Mouse (Mus musculus): ENCODE results near the gene Myog. TPM values are rescaled to one million over a fixed set of nuclear protein-coding genes. Genes with fewer than 3 reads are reported as not detected.

The Myog gene
- polyA plus RNA-seq, 1 experiment from 2014 or later: 0.11 TPM

GRCm38 (mm10) chr1:134333371-134334110 is 43.8 kb downstream of the Myog start:
- no peaks in the 10 kb centered on the region for H3K4me1 ChIP-seq
- no peak overlapping the region for H3K27ac ChIP-seq (replicated peaks)
- 82% methylated on average over 10 of the region's 10 CpGs for WGBS

GRCm38 (mm10) chr1:134334111-134334827 is 44.5 kb downstream of the Myog start:
- Histone ChIP-seq H3K9ac (replicated peaks) (no peak overlapping the region), H3K9me3 (no peaks in the 10 kb centered on the region), H3K4me3 (no peak overlapping the region), H3K4me1 (no peaks in the 10 kb centered on the region), H3K27ac (replicated peaks) (no peak overlapping the region), H3K36me3 (no peaks in the 10 kb centered on the region), H3K4me2 (replicated peaks) (no peak overlapping the region), H3K27me3 (peaks cover 4% of the 10 kb centered on the region; the same call in 1 of the 2 replicates)
- 83% methylated on average over 7 of the region's 7 CpGs for WGBS
- no peak for ATAC-seq (ENCODE audit: low FRiP score, low read depth)

More at GRCm38 (mm10) chr1:134333371-134334110, 43.8 kb downstream of the Myog start:
- Histone ChIP-seq H3K9me3 (no peaks in the 10 kb centered on the region), H3K27me3 (peaks cover 4% of the 10 kb centered on the region; the same call in 1 of the 2 replicates), H3K4me3 (no peak overlapping the region), H3K36me3 (no peaks in the 10 kb centered on the region), H3K9ac (replicated peaks) (no peak overlapping the region), H3K4me2 (replicated peaks) (no peak overlapping the region)
- no peak for ATAC-seq (ENCODE audit: low FRiP score, low read depth)

GRCm38 (mm10) chr1:134335211-134335923 is 45.6 kb downstream of the Myog start:
- WGBS: 83% methylated on average over 13 of the region's 13 CpGs
- Histone ChIP-seq H3K9ac (replicated peaks) (no peak overlapping the region), H3K4me2 (replicated peaks) (no peak overlapping the region), H3K4me1 (no peaks in the 10 kb centered on the region), H3K27me3 (peaks cover 4% of the 10 kb centered on the region; the same call in 1 of the 2 replicates), H3K36me3 (no peaks in the 10 kb centered on the region), H3K4me3 (no peak overlapping the region), H3K9me3 (no peaks in the 10 kb centered on the region), H3K27ac (replicated peaks) (no peak overlapping the region)
- ATAC-seq (ENCODE audit: low FRiP score, low read depth): no peak

- H3K4me3 ChIP-seq: no peak overlapping the region
- peaks cover 4% of the 10 kb centered on the region; the same call in 1 of the 2 replicates for H3K27me3 ChIP-seq
- H3K4me2 ChIP-seq (replicated peaks): no peak overlapping the region
- no peaks in the 10 kb centered on the region for H3K4me1 ChIP-seq
- H3K36me3 ChIP-seq: no peaks in the 10 kb centered on the region
- no peak overlapping the region for H3K27ac ChIP-seq (replicated peaks)
- ATAC-seq (ENCODE audit: low FRiP score, low read depth): no peak
- WGBS: 87% methylated on average over 12 of the region's 12 CpGs
- H3K9me3 ChIP-seq: no peaks in the 10 kb centered on the region
- H3K9ac ChIP-seq (replicated peaks): no peak overlapping the region
Observed at GRCm38 (mm10) chr1:134335924-134336810, 46.4 kb downstream of the Myog start.

GRCm38 (mm10) chr1:134336958-134337710 is 47.3 kb downstream of the Myog start:
- Histone ChIP-seq H3K4me3 (no peak overlapping the region), H3K4me1 (no peaks in the 10 kb centered on the region), H3K27me3 (peaks cover 4% of the 10 kb centered on the region; the same call in 1 of the 2 replicates), H3K4me2 (replicated peaks) (no peak overlapping the region), H3K27ac (replicated peaks) (no peak overlapping the region), H3K9ac (replicated peaks) (no peak overlapping the region), H3K36me3 (no peaks in the 10 kb centered on the region), H3K9me3 (no peaks in the 10 kb centered on the region)
- ATAC-seq (ENCODE audit: low FRiP score, low read depth): no peak
- 86% methylated on average over 11 of the region's 11 CpGs for WGBS

GRCm38 (mm10) chr1:134339162-134339561 is 49.4 kb downstream of the Myog start:
- no peak for ATAC-seq (ENCODE audit: low FRiP score, low read depth)
- WGBS: 90% methylated on average over 7 of the region's 7 CpGs
- no peaks in the 10 kb centered on the region for H3K36me3 ChIP-seq

GRCm38 (mm10) chr1:134339757-134340619 is 50.2 kb downstream of the Myog start:
- Histone ChIP-seq H3K4me1 (peaks cover 8% of the 10 kb centered on the region; the same call in 1 of the 2 replicates), H3K9me3 (no peaks in the 10 kb centered on the region), H3K9ac (replicated peaks) (no peak overlapping the region), H3K4me3 (no peak overlapping the region), H3K27me3 (peaks cover 11% of the 10 kb centered on the region; the same call in 1 of the 2 replicates), H3K4me2 (replicated peaks) (no peak overlapping the region), H3K36me3 (no peaks in the 10 kb centered on the region), H3K27ac (replicated peaks) (no peak overlapping the region)
- whole genome bisulfite sequencing: 92% methylated on average over 18 of the region's 18 CpGs
- ATAC-seq (ENCODE audit: low FRiP score, low read depth): no peak

More at GRCm38 (mm10) chr1:134339162-134339561, 49.4 kb downstream of the Myog start:
- no peak overlapping the region for H3K4me3 ChIP-seq
- no peak overlapping the region for H3K9ac ChIP-seq (replicated peaks)
- H3K27ac ChIP-seq (replicated peaks): no peak overlapping the region
- H3K4me1 ChIP-seq: peaks cover 6% of the 10 kb centered on the region; the same call in 1 of the 2 replicates
- no peaks in the 10 kb centered on the region for H3K9me3 ChIP-seq
- no peak overlapping the region for H3K4me2 ChIP-seq (replicated peaks)
- H3K27me3 ChIP-seq: peaks cover 10% of the 10 kb centered on the region; the same call in 1 of the 2 replicates

GRCm38 (mm10) chr1:134341641-134342277 is 52.0 kb downstream of the Myog start:
- Histone ChIP-seq H3K9me3 (no peaks in the 10 kb centered on the region), H3K4me3 (no peak overlapping the region), H3K9ac (replicated peaks) (no peak overlapping the region), H3K27ac (replicated peaks) (no peak overlapping the region), H3K27me3 (peaks cover 11% of the 10 kb centered on the region; the same call in 1 of the 2 replicates), H3K4me2 (replicated peaks) (no peak overlapping the region), H3K4me1 (peaks cover 8% of the 10 kb centered on the region; the same call in 1 of the 2 replicates), H3K36me3 (peaks cover 8% of the 10 kb centered on the region)
- WGBS: 73% methylated on average over 5 of the region's 5 CpGs
- no peak for ATAC-seq (ENCODE audit: low FRiP score, low read depth)
